12 mouse cellular contexts compared by ENCODE assay signal in genomic region chr3:118646024-118646570, GRCm38 (mm10).
"Had no signal": no experiment of that assay in that cellular context is flagged by ENCODE, and none has a peak within 500 bp of the region (broad histone marks: within the 10 kb centered on the region; RNA-seq: fewer than 3 reads in every experiment).

No protein-coding gene starts in this region.

- H3K4me2 ChIP-seq: liver, embryonic 13.5 days; midbrain, embryonic 11.5 days had no signal

- H3K27me3 ChIP-seq: liver, embryonic 13.5 days had no signal

- H3K27ac ChIP-seq: liver, embryonic 13.5 days had no signal

- DNase-seq: kidney, postnatal 14 days; kidney, postnatal 4 days; left cerebral cortex, postnatal 4 days; liver, embryonic 13.5 days; lung, adult 2 months; lung, postnatal 14 days; lung, postnatal 4 days; midbrain, embryonic 14.5 days; right cerebral cortex, postnatal 25 days; thymus, adult 18-20 months; thymus, postnatal 36 days had no signal

- H3K36me3 ChIP-seq: liver, embryonic 13.5 days had no signal

- H3K9me3 ChIP-seq: liver, embryonic 13.5 days had no signal

- H3K9ac ChIP-seq: liver, embryonic 13.5 days had no signal

- H3K4me3 ChIP-seq: liver, embryonic 13.5 days had no signal

- H3K4me1 ChIP-seq: liver, embryonic 13.5 days had no signal
